Mouse (Mus musculus): ENCODE data around the gene Wnk1. TPM values are rescaled to one million over a fixed set of nuclear protein-coding genes. Genes with fewer than 3 reads are reported as not detected.
"Not testable (repeated sequence)": the region's sequence is repeated elsewhere in the genome, so short reads cannot be mapped to it uniquely, and the experiment has no call there.

The Wnk1 gene
- 100 to 1,000 TPM in 2 of 3 experiments, 10 to 100 TPM in 1; 98.6 to 115 (median 115) TPM for polyA plus RNA-seq (2017; shearing (Covaris generic))

GRCm38 (mm10) chr6:120038366-120039255, at the start of gene Wnk1:
Gene Wnk1, minus strand, starts transcription at chr6:120038672.
- ATAC-seq, result peak; percentile 77

GRCm38 (mm10) chr6:120087041-120087440, 48.6 kb upstream of the Wnk1 start:
- not testable (repeated sequence) for ATAC-seq

GRCm38 (mm10) chr6:120085832-120086231, 47.4 kb upstream of the Wnk1 start:
- no peak for ATAC-seq

GRCm38 (mm10) chr6:120084983-120085382, 46.5 kb upstream of the Wnk1 start:
- no peak for ATAC-seq

- ATAC-seq, result peak; percentile 25
Measured at GRCm38 (mm10) chr6:120083442-120083841, 45.0 kb upstream of the Wnk1 start.

- peak; percentile 82 for ATAC-seq
Measured at GRCm38 (mm10) chr6:120082951-120083411, 44.5 kb upstream of the Wnk1 start.

- ATAC-seq, result peak; percentile 29
Measured at GRCm38 (mm10) chr6:120082251-120082950, 43.9 kb upstream of the Wnk1 start.

GRCm38 (mm10) chr6:120081516-120081915, 43.0 kb upstream of the Wnk1 start:
- ATAC-seq, result peak; percentile 39

GRCm38 (mm10) chr6:120079547-120079946, 41.1 kb upstream of the Wnk1 start:
- no peak for ATAC-seq

- no peak for ATAC-seq
Measured at GRCm38 (mm10) chr6:120076619-120077450, 38.4 kb upstream of the Wnk1 start.

GRCm38 (mm10) chr6:120072630-120073029, 34.2 kb upstream of the Wnk1 start:
- no peak for ATAC-seq

GRCm38 (mm10) chr6:120069546-120069945, 31.1 kb upstream of the Wnk1 start:
- no peak for ATAC-seq

- peak; percentile 96 for ATAC-seq
Measured at GRCm38 (mm10) chr6:120065552-120066177, 27.2 kb upstream of the Wnk1 start.

GRCm38 (mm10) chr6:120064627-120065026, 26.2 kb upstream of the Wnk1 start:
- ATAC-seq, result no peak

GRCm38 (mm10) chr6:120062934-120063333, 24.5 kb upstream of the Wnk1 start:
- no peak for ATAC-seq

- ATAC-seq, result peak; percentile 82
Measured at GRCm38 (mm10) chr6:120055666-120056540, 17.4 kb upstream of the Wnk1 start.

- no peak for ATAC-seq
Measured at GRCm38 (mm10) chr6:120054412-120054811, 15.9 kb upstream of the Wnk1 start.

GRCm38 (mm10) chr6:120047705-120048292, 9.3 kb upstream of the Wnk1 start:
- ATAC-seq, result no peak

GRCm38 (mm10) chr6:120045406-120045805, 6.9 kb upstream of the Wnk1 start:
- ATAC-seq, result no peak

GRCm38 (mm10) chr6:120042632-120043220, 4.3 kb upstream of the Wnk1 start:
- no peak for ATAC-seq
